Mouse (Mus musculus): Measurements from ENCODE around the gene Ppp1ca. TPM values are rescaled to one million over a fixed set of nuclear protein-coding genes. Genes with fewer than 3 reads are reported as not detected.

The Ppp1ca gene
- total and polyA plus RNA-seq, 2 experiments from 2014 or later: 480 to 551 TPM

GRCm38 (mm10) chr19:4147022-4147405 is 44.9 kb upstream of the Ppp1ca start:
- Histone ChIP-seq H3K36me3 (ENCODE audit: insufficient read depth) (peaks cover 10% of the 10 kb centered on the region; the same call in 1 of the 2 replicates), H3K27ac (ENCODE audit: low read depth, low read length) (no peak overlapping the region), H3K4me1 (ENCODE audit: insufficient read depth) (peaks cover 8% of the 10 kb centered on the region; the same call in 1 of the 2 replicates), H3K4me2 (ENCODE audit: low read depth) (no peak overlapping the region), H3K9ac (no peak overlapping the region), H3K27me3 (ENCODE audit: insufficient read depth, low read length) (no peaks in the 10 kb centered on the region), H3K4me3 (ENCODE audit: low read depth, low read length) (no peak overlapping the region), H3K9me3 (ENCODE audit: low read length) (no peaks in the 10 kb centered on the region)
- 52% methylated on average over 3 of the region's 3 CpGs for WGBS
- DNase-seq (no peak), ATAC-seq (no peak)
- TF ChIP-seq CTCF (IDR thresholded peaks at IDR 0.05; ENCODE audit: low read depth): no peak

GRCm38 (mm10) chr19:4147782-4148490 is 43.9 kb upstream of the Ppp1ca start:
- H3K36me3 ChIP-seq (ENCODE audit: insufficient read depth): peaks cover 10% of the 10 kb centered on the region; the same call in 1 of the 2 replicates
- peak overlapping the region; percentile 79 for H3K4me2 ChIP-seq (ENCODE audit: low read depth)
- DNase-seq (no peak), ATAC-seq (no peak)
- no peaks in the 10 kb centered on the region for H3K27me3 ChIP-seq (ENCODE audit: insufficient read depth, low read length)
- peaks cover 8% of the 10 kb centered on the region; the same call in 1 of the 2 replicates for H3K4me1 ChIP-seq (ENCODE audit: insufficient read depth)
- no peaks in the 10 kb centered on the region for H3K9me3 ChIP-seq (ENCODE audit: low read length)
- peak overlapping the region; percentile 84 for H3K9ac ChIP-seq
- H3K4me3 ChIP-seq (ENCODE audit: low read depth, low read length): peak overlapping the region; percentile 77
- peak overlapping the region; percentile 68; the same call in 1 of the 2 replicates for H3K27ac ChIP-seq (ENCODE audit: low read depth, low read length)
- no peak for TF ChIP-seq CTCF (IDR thresholded peaks at IDR 0.05; ENCODE audit: low read depth)
- 32% methylated on average over 9 of the region's 9 CpGs for WGBS

- no peak for TF ChIP-seq CTCF (IDR thresholded peaks at IDR 0.05; ENCODE audit: low read depth)
- H3K4me2 ChIP-seq (ENCODE audit: low read depth): peak within 1 kb of the TSS; percentile 79
- H3K9ac ChIP-seq: peak within 1 kb of the TSS; percentile 84
- peak within 1 kb of the TSS; percentile 77 for H3K4me3 ChIP-seq (ENCODE audit: low read depth, low read length)
- H3K4me1 ChIP-seq (ENCODE audit: insufficient read depth): peaks cover 8% of the 10 kb centered on the region; the same call in 1 of the 2 replicates
- no peaks in the 10 kb centered on the region for H3K9me3 ChIP-seq (ENCODE audit: low read length)
- DNase-seq (peak; percentile 92), ATAC-seq (peak; percentile 96)
- H3K36me3 ChIP-seq (ENCODE audit: insufficient read depth): peaks cover 13% of the 10 kb centered on the region; the same call in 1 of the 2 replicates
- H3K27ac ChIP-seq (ENCODE audit: low read depth, low read length): peak within 1 kb of the TSS; percentile 68
- WGBS: under 1% methylated on average over 33 of the region's 33 CpGs
- H3K27me3 ChIP-seq (ENCODE audit: insufficient read depth, low read length): no peaks in the 10 kb centered on the region
Measured at GRCm38 (mm10) chr19:4148491-4148806, 43.4 kb upstream of the Ppp1ca start, which contains the start of gene Coro1b. Coro1b (plus strand) TSS chr19:4148619.

GRCm38 (mm10) chr19:4148819-4149218 is 43.0 kb upstream of the Ppp1ca start:
- DNase-seq (no peak), ATAC-seq (peak; percentile 34)
- H3K4me3 ChIP-seq (ENCODE audit: low read depth, low read length): peak overlapping the region; percentile 77
- no peaks in the 10 kb centered on the region for H3K27me3 ChIP-seq (ENCODE audit: insufficient read depth, low read length)
- TF ChIP-seq CTCF (IDR thresholded peaks at IDR 0.05; ENCODE audit: low read depth): no peak
- H3K36me3 ChIP-seq (ENCODE audit: insufficient read depth): peaks cover 16% of the 10 kb centered on the region; the same call in 1 of the 2 replicates
- WGBS: 5% methylated on average over 8 of the region's 8 CpGs
- peak overlapping the region; percentile 84 for H3K9ac ChIP-seq
- H3K27ac ChIP-seq (ENCODE audit: low read depth, low read length): peak overlapping the region; percentile 68
- peaks cover 8% of the 10 kb centered on the region; the same call in 1 of the 2 replicates for H3K4me1 ChIP-seq (ENCODE audit: insufficient read depth)
- peak overlapping the region; percentile 79 for H3K4me2 ChIP-seq (ENCODE audit: low read depth)
- H3K9me3 ChIP-seq (ENCODE audit: low read length): no peaks in the 10 kb centered on the region

GRCm38 (mm10) chr19:4149283-4149682 is 42.6 kb upstream of the Ppp1ca start:
- no peaks in the 10 kb centered on the region for H3K9me3 ChIP-seq (ENCODE audit: low read length)
- H3K4me1 ChIP-seq (ENCODE audit: insufficient read depth): peaks cover 8% of the 10 kb centered on the region; the same call in 1 of the 2 replicates
- no peak overlapping the region for H3K27ac ChIP-seq (ENCODE audit: low read depth, low read length)
- H3K4me3 ChIP-seq (ENCODE audit: low read depth, low read length): peak overlapping the region; percentile 77
- ATAC-seq (no peak), DNase-seq (no peak)
- H3K27me3 ChIP-seq (ENCODE audit: insufficient read depth, low read length): no peaks in the 10 kb centered on the region
- 92% methylated on average over 11 of the region's 11 CpGs for WGBS
- H3K36me3 ChIP-seq (ENCODE audit: insufficient read depth): peaks cover 16% of the 10 kb centered on the region; the same call in 1 of the 2 replicates
- peak overlapping the region; percentile 79 for H3K4me2 ChIP-seq (ENCODE audit: low read depth)
- H3K9ac ChIP-seq: peak overlapping the region; percentile 84
- TF ChIP-seq CTCF (IDR thresholded peaks at IDR 0.05; ENCODE audit: low read depth): no peak

- H3K4me1 ChIP-seq (ENCODE audit: insufficient read depth): peaks cover 8% of the 10 kb centered on the region; the same call in 1 of the 2 replicates
- peaks cover 16% of the 10 kb centered on the region; the same call in 1 of the 2 replicates for H3K36me3 ChIP-seq (ENCODE audit: insufficient read depth)
- H3K9me3 ChIP-seq (ENCODE audit: low read length): no peaks in the 10 kb centered on the region
- no peak overlapping the region for H3K9ac ChIP-seq
- ATAC-seq (no peak), DNase-seq (no peak)
- H3K4me2 ChIP-seq (ENCODE audit: low read depth): no peak overlapping the region
- no peaks in the 10 kb centered on the region for H3K27me3 ChIP-seq (ENCODE audit: insufficient read depth, low read length)
- WGBS: 95% methylated on average over 17 of the region's 17 CpGs
- H3K27ac ChIP-seq (ENCODE audit: low read depth, low read length): no peak overlapping the region
- no peak for TF ChIP-seq CTCF (IDR thresholded peaks at IDR 0.05; ENCODE audit: low read depth)
- H3K4me3 ChIP-seq (ENCODE audit: low read depth, low read length): no peak overlapping the region
Measured at GRCm38 (mm10) chr19:4149764-4150461, 42.0 kb upstream of the Ppp1ca start.

Data from forebrain, postnatal 0 days (tissue).